Mouse (Mus musculus) ES-Bruce4 (cell line): ENCODE measurements around the gene Add1. TPM values are rescaled to one million over a fixed set of nuclear protein-coding genes. Genes with fewer than 3 reads are reported as not detected.
"Not testable (repeated sequence)": the region's sequence is repeated elsewhere in the genome, so short reads cannot be mapped to it uniquely, and the experiment has no call there.

Experiments
- H3K27ac ChIP-seq: 2 replicates; pipeline ENCODE4 v1.5.1; 2012; ENCODE audit warnings: low read length, inconsistent platforms; ENCODE audit not compliant: insufficient read depth
- H3K27me3 ChIP-seq: 2 replicates; pipeline ENCODE4 v1.6.1; 2012; ENCODE audit warnings: mild to moderate bottlenecking, low read length, inconsistent platforms; ENCODE audit not compliant: control insufficient read depth, poor library complexity, insufficient read depth, severe bottlenecking
- H3K36me3 ChIP-seq: 2 replicates; pipeline ENCODE4 v1.6.1; 2012; ENCODE audit warnings: inconsistent platforms, mild to moderate bottlenecking, low read length, moderate library complexity; ENCODE audit not compliant: control insufficient read depth, poor library complexity, insufficient read depth, severe bottlenecking
- H3K4me1 ChIP-seq: one replicate; pipeline ENCODE4 v1.8.1; 2011; ENCODE audit warnings: low read length; ENCODE audit not compliant: control insufficient read depth, insufficient read depth
- H3K4me3 ChIP-seq: 2 replicates; pipeline ENCODE4 v1.5.1; 2011; ENCODE audit warnings: low read depth, mild to moderate bottlenecking, low read length
- H3K9ac ChIP-seq: 2 replicates; pipeline ENCODE4 v1.6.1; 2012; ENCODE audit warnings: low read depth, mild to moderate bottlenecking, inconsistent platforms; ENCODE audit not compliant: poor library complexity, severe bottlenecking
- H3K9me3 ChIP-seq: replicated peaks from 2 replicates; pipeline ENCODE4 v1.6.1; 2012; ENCODE audit warnings: mild to moderate bottlenecking, low read length, inconsistent platforms; ENCODE audit not compliant: control insufficient read depth, poor library complexity, insufficient read depth, severe bottlenecking
- CTCF ChIP-seq: IDR thresholded peaks from one replicate; pipeline ENCODE4 v1.8.1; 2011; ENCODE audit warnings: low read depth, low read length
- EP300 ChIP-seq: IDR thresholded peaks from 2 replicates; pipeline ENCODE4 v1.6.1; 2011; ENCODE audit warnings: low read depth, low read length; ENCODE audit not compliant: insufficient read depth
- POLR2A ChIP-seq: IDR thresholded peaks from one replicate; pipeline ENCODE4 v1.8.1; 2011; ENCODE audit warnings: low read length; ENCODE audit not compliant: insufficient read depth
- polyA plus RNA-seq: library from polyadenylated mRNA; stranded (reverse); fragments of >200 nt; gene quantifications from 2 replicates; pipeline ENCODE4 v1.2.4, GENCODE M21; 2011; ENCODE audit warnings: low read depth; ENCODE audit not compliant: missing spikeins, insufficient read depth, insufficient read length

The Add1 gene
- polyA plus RNA-seq, 1 experiment = 71.7 TPM

GRCm38 (mm10) chr5:34576286-34576685, 2.8 kb downstream of the Add1 start:
- TF ChIP-seq POLR2A (no peak), EP300 (no peak), CTCF (no peak)
- no peak overlapping the region for H3K27ac ChIP-seq

GRCm38 (mm10) chr5:34578038-34578655, 4.7 kb downstream of the Add1 start:
- Histone ChIP-seq H3K27me3 (no peaks in the 10 kb centered on the region), H3K9me3 (no peaks in the 10 kb centered on the region), H3K36me3 (no peaks in the 10 kb centered on the region), H3K4me3 (no peak overlapping the region), H3K27ac (peak overlapping the region; percentile 70; the same call in 1 of the 2 replicates), H3K9ac (0 out of 2 replicates have a peak overlapping the region, but pooled peaks have one; percentile 37), H3K4me1 (peaks cover 2% of the 10 kb centered on the region)
- TF ChIP-seq POLR2A = no peak
- no peak for TF ChIP-seq EP300
- no peak for TF ChIP-seq CTCF

More at GRCm38 (mm10) chr5:34576286-34576685, 2.8 kb downstream of the Add1 start:
- peaks cover 2% of the 10 kb centered on the region for H3K4me1 ChIP-seq
- no peaks in the 10 kb centered on the region for H3K36me3 ChIP-seq
- H3K9me3 ChIP-seq = no peaks in the 10 kb centered on the region
- H3K4me3 ChIP-seq = no peak overlapping the region
- no peaks in the 10 kb centered on the region for H3K27me3 ChIP-seq
- H3K9ac ChIP-seq = no peak overlapping the region

- H3K4me3 ChIP-seq = no peak overlapping the region
- H3K9me3 ChIP-seq = no peaks in the 10 kb centered on the region
- TF ChIP-seq EP300 = no peak
- H3K4me1 ChIP-seq = peaks cover 2% of the 10 kb centered on the region
- H3K27me3 ChIP-seq = no peaks in the 10 kb centered on the region
- H3K27ac ChIP-seq = no peak overlapping the region
- H3K9ac ChIP-seq = peak overlapping the region; percentile 32; the same call in 1 of the 2 replicates
- H3K36me3 ChIP-seq = no peaks in the 10 kb centered on the region
These were observed 5.9 kb downstream of the Add1 start for GRCm38 (mm10) chr5:34579377-34579776.

DNA sequence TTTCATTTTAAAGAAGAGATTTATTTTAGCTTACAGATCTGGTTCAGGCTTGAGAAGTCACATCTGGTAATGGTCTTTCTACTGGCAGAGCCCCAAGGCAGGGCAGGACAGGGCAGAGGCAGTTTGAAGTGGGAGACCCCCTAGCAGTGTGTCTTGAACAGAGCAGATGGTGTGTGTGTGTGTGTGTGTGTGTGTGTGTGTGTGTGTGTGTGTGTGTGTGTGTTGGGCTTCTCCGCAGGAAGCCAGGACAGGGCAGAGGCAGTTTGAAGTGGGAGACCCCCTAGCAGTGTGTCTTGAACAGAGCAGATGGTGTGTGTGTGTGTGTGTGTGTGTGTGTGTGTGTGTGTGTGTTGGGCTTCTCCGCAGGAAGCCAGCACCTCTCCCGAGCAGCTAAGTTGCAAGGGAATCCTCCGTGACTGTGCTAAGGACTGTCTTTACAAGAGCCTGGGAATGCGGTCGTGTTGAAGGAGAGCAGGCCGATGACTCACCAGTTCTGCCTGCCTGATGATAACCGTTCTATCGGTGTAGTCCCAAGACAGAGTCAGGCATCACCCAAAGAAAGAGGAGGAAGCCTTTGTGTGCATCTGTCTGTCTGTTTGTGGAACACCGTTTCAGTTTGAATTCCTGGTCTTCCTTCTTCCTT, 8.3 kb downstream of the Add1 start:
- Histone ChIP-seq H3K4me3 (0 out of 2 replicates have a peak overlapping the region, but pooled peaks have one; percentile 2), H3K9ac (0 out of 2 replicates have a peak overlapping the region, but pooled peaks have one; percentile 2), H3K27ac (peak overlapping the region; percentile 42)
- not testable (repeated sequence) for H3K27me3 ChIP-seq, H3K4me1 ChIP-seq, H3K36me3 ChIP-seq, H3K9me3 ChIP-seq
- peak; percentile 57; the same call in 1 of the 2 replicates for TF ChIP-seq EP300

DNA sequence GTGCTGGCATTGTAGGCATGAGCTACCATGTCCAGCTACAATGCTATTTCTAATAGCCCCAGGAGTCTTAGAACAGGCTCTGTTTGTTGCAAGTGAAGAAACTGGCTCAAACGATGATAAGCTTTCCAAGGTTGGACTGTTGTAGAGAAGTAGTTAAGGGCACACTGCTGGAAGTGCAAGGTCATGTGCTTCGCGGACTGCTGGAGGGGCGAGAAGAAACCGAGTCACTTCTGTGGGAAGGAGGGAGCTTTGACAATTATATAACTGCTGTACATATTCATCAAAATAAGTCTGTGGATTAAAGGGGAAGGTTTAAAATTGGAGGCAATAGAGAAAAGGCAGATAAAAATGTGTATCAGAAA, 8.8 kb downstream of the Add1 start:
- no peaks in the 10 kb centered on the region for H3K9me3 ChIP-seq
- no peak overlapping the region for H3K4me3 ChIP-seq
- H3K36me3 ChIP-seq = no peaks in the 10 kb centered on the region
- H3K27ac ChIP-seq = peak overlapping the region; percentile 42
- TF ChIP-seq EP300 (no peak), CTCF (no peak), POLR2A (no peak)
- H3K9ac ChIP-seq = 0 out of 2 replicates have a peak overlapping the region, but pooled peaks have one; percentile 2
- H3K27me3 ChIP-seq = no peaks in the 10 kb centered on the region
- H3K4me1 ChIP-seq = no peaks in the 10 kb centered on the region

GRCm38 (mm10) chr5:34585216-34585615, 11.8 kb downstream of the Add1 start:
- TF ChIP-seq POLR2A (no peak), EP300 (no peak), CTCF (no peak)
- no peaks in the 10 kb centered on the region for H3K9me3 ChIP-seq
- H3K36me3 ChIP-seq = no peaks in the 10 kb centered on the region
- H3K9ac ChIP-seq = no peak overlapping the region
- no peak overlapping the region for H3K4me3 ChIP-seq
- no peak overlapping the region for H3K27ac ChIP-seq
- H3K27me3 ChIP-seq = no peaks in the 10 kb centered on the region
- no peaks in the 10 kb centered on the region for H3K4me1 ChIP-seq
